Mouse (Mus musculus): ENCODE measurements around the gene Svs1.

- TF ChIP-seq CTCF (IDR thresholded peaks at IDR 0.05; ENCODE audit: low read depth) (no peak), EP300 (optimal IDR thresholded peaks at IDR 0.05) (no peak)
Observed at GRCm38 (mm10) chr6:49008420-49009160, 21.9 kb downstream of the Svs1 start.

Data from stomach, postnatal 0 days (tissue).